Mouse (Mus musculus) olfactory bulb, adult 2 months (tissue): ENCODE measurements around the gene Tpst1. TPM values are rescaled to one million over a fixed set of nuclear protein-coding genes. Genes with fewer than 3 reads are reported as not detected.

Source experiments
- H3K27ac ChIP-seq: fragments of 200-500 bp; 2 replicates; pipeline ENCODE4 v1.5.1; 2012; ENCODE audit warnings: low read depth, low read length; ENCODE audit not compliant: insufficient read depth
- H3K4me1 ChIP-seq: fragments of 200-500 bp; 2 replicates; pipeline ENCODE4 v1.6.1; 2012; ENCODE audit warnings: low read length; ENCODE audit not compliant: control insufficient read depth, insufficient read depth
- H3K4me3 ChIP-seq: fragments of 200-500 bp; 2 replicates; pipeline ENCODE4 v1.5.1; 2012; ENCODE audit warnings: mild to moderate bottlenecking, low read depth, low read length, moderate library complexity; ENCODE audit not compliant: insufficient read depth
- CTCF ChIP-seq: fragments of 200-500 bp; IDR thresholded peaks from 2 replicates; pipeline ENCODE4 v1.5.1; 2012; ENCODE audit warnings: low read depth, mild to moderate bottlenecking, low read length, moderate library complexity; ENCODE audit not compliant: insufficient read depth
- POLR2A ChIP-seq: fragments of 200-500 bp; IDR thresholded peaks from 2 replicates; pipeline ENCODE4 v1.6.1; 2012; ENCODE audit warnings: mild to moderate bottlenecking, low read depth, low read length, moderate library complexity; ENCODE audit not compliant: insufficient read depth
- WGBS: fragments of 180-500 bp; shearing (Covaris S2); methylation state at CpG from one replicate; pipeline ENCODE4 v1.1.7; 2018; 5-methylcytosine and 5-hydroxymethylcytosine counted together
- polyA plus RNA-seq: library from polyadenylated mRNA; stranded (reverse); fragments of >200 nt; gene quantifications from 2 replicates; pipeline ENCODE4 v1.2.4, GENCODE M21; 2012; ENCODE audit warnings: low replicate concordance; ENCODE audit not compliant: missing spikeins, insufficient read depth, insufficient read length

Gene Tpst1
- polyA plus RNA-seq, 1 experiment = not detected

GRCm38 (mm10) chr5:130122355-130122754 lies 49.2 kb downstream of the Tpst1 start:
- Histone ChIP-seq H3K4me3 (no peak overlapping the region), H3K4me1 (peaks cover 14% of the 10 kb centered on the region), H3K27ac (no peak overlapping the region)
- WGBS = 58% methylated on average over 2 of the region's 2 CpGs
- TF ChIP-seq POLR2A (no peak), CTCF (no peak)

DNA sequence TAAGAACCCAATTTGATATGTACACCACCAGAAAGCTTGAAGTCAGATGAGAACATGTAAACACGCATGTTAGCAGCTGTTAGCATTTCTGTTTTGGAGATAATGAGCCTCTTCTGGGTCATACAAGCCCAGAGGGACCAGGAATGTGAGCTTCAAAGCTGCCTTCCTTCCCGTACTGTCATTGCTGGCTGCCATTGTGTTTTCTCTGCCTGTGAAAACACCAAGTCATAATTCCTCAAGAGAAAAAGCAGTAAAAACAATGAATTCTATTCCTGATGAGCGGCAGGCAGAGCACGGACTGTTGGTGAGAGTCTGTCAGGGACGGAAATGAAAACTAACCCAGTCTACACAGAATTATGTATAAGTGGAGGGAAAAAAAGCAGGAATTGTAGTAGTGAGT lies 51.1 kb downstream of the Tpst1 start:
- TF ChIP-seq POLR2A = no peak
- TF ChIP-seq CTCF = no peak
- H3K27ac ChIP-seq = no peak overlapping the region
- WGBS = 80% methylated on average over 5 of the region's 5 CpGs
- H3K4me1 ChIP-seq = peaks cover 12% of the 10 kb centered on the region
- no peak overlapping the region for H3K4me3 ChIP-seq

- H3K27ac ChIP-seq = peak overlapping the region; percentile 73; the same call in 1 of the 2 replicates
- no peak for TF ChIP-seq CTCF
- no peak for TF ChIP-seq POLR2A
- H3K4me3 ChIP-seq = no peak overlapping the region
- 63% methylated on average over 11 of the region's 11 CpGs for WGBS
- 0 out of 2 replicates have a peak, but pooled peaks cover 2% of the 10 kb centered on the region for H3K4me1 ChIP-seq
These were observed 55.8 kb downstream of the Tpst1 start for GRCm38 (mm10) chr5:130128686-130129523.

DNA sequence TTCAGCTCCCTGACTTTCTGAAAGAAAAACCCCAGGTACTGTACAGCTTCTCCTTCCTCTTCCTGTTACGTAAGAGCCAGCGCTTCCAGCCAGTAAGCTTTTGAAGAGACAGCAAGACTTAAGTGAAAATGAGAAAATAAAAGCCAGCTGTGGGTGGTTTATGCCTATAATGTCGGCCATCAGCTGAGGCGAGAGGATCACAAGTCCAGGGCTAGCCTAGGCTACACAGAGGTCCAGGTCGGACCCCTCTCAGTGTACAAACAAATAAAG lies 56.3 kb downstream of the Tpst1 start:
- Histone ChIP-seq H3K27ac (peak overlapping the region; percentile 73; the same call in 1 of the 2 replicates), H3K4me3 (no peak overlapping the region), H3K4me1 (0 out of 2 replicates have a peak, but pooled peaks cover 2% of the 10 kb centered on the region)
- 64% methylated on average over 5 of the region's 5 CpGs for WGBS
- TF ChIP-seq POLR2A (no peak), CTCF (no peak)

GRCm38 (mm10) chr5:130136597-130136996 lies 63.5 kb downstream of the Tpst1 start:
- 95% methylated on average over 13 of the region's 13 CpGs for WGBS
- no peak for TF ChIP-seq CTCF
- no peak for TF ChIP-seq POLR2A
- H3K4me3 ChIP-seq = no peak overlapping the region

GRCm38 (mm10) chr5:130139393-130139792 lies 66.3 kb downstream of the Tpst1 start:
- peaks cover 5% of the 10 kb centered on the region for H3K4me1 ChIP-seq
- TF ChIP-seq POLR2A (no peak), CTCF (no peak)
- H3K27ac ChIP-seq = no peak overlapping the region
- WGBS = 21% methylated on average over 8 of the region's 8 CpGs
- no peak overlapping the region for H3K4me3 ChIP-seq

More at GRCm38 (mm10) chr5:130136597-130136996, 63.5 kb downstream of the Tpst1 start:
- Histone ChIP-seq H3K4me1 (no peaks in the 10 kb centered on the region), H3K27ac (no peak overlapping the region)

DNA sequence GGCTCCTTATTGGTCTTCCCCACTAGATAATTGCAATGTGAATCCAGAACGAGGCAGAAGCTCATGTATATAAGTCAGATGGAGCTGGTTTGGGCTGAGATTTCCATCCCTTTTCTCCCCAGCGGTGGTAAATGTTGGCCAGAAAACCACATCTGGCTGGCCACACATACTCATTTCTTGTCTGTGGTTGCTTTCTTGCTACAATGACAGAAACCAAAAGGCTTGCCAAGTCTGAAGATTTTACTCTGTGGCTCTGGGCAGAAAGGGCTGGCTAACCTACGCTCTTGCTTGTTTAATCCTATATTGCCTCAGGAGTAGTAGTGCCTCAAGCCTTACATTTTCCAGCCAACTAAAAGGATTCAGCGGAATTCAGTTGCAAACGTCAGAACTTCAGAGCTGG lies 68.0 kb downstream of the Tpst1 start:
- Histone ChIP-seq H3K4me3 (no peak overlapping the region), H3K4me1 (peaks cover 9% of the 10 kb centered on the region), H3K27ac (no peak overlapping the region)
- 74% methylated on average over 5 of the region's 5 CpGs for WGBS
- TF ChIP-seq CTCF (no peak), POLR2A (no peak)

DNA sequence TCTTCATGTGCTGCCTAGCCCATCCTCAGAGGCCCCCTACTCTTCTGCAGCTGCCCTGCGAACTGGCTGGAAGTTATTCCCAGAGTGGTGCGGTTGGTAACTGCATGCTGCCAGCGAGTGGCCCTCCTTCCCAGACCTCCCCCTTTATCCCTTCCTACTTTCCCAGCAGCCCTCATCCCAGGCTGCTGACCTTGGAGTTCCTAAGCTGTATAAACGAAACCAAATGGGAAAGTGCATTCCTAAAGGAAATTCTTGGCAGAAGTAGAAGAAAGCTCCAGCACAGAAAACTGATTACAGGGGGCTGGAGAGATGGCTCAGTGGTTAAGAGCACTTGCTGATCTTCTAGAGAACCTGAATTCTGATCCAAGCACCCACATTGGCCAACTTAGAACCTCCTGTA lies 68.9 kb downstream of the Tpst1 start:
- 59% methylated on average over 4 of the region's 4 CpGs for WGBS
- TF ChIP-seq CTCF (no peak), POLR2A (no peak)
- no peak overlapping the region for H3K27ac ChIP-seq
- H3K4me1 ChIP-seq = peaks cover 9% of the 10 kb centered on the region
- H3K4me3 ChIP-seq = no peak overlapping the region

- Histone ChIP-seq H3K27ac (no peak overlapping the region), H3K4me3 (no peak overlapping the region), H3K4me1 (peaks cover 16% of the 10 kb centered on the region)
- TF ChIP-seq CTCF (no peak), POLR2A (no peak)
- 93% methylated on average over 7 of the region's 7 CpGs for WGBS
These were observed 70.0 kb downstream of the Tpst1 start for GRCm38 (mm10) chr5:130143101-130143500.

GRCm38 (mm10) chr5:130143977-130144333 lies 70.8 kb downstream of the Tpst1 start:
- peaks cover 16% of the 10 kb centered on the region for H3K4me1 ChIP-seq
- TF ChIP-seq POLR2A = 0 out of 2 replicates have a peak, but pooled peaks have one; percentile 7
- TF ChIP-seq CTCF = no peak
- peak overlapping the region; percentile 79 for H3K27ac ChIP-seq
- under 1% methylated on average over 20 of the region's 20 CpGs for whole genome bisulfite sequencing
- H3K4me3 ChIP-seq = peak overlapping the region; percentile 66
